In the genomic region with DNA sequence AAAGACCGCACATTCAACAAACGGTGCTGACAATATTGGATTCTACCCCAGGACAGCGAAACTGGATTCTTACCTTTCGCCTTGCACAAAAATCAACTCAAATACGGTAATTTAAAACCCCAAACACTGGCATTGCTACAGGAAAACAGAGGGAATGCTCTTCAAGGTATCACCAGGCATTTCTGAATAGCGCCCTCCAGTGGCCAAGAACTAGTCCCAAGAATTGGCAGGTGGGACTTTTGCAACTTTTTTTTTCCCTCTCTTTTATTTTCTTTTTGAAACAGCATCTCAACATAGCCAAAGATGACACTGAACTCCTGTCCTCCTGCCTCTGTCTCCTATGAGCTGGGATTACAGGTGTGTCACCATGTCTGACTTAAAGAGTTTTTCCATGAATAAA, we compare ENCODE assay signal across 9 mouse cellular contexts. TPM values are rescaled to one million over a fixed set of nuclear protein-coding genes. Genes with fewer than 3 reads are reported as not detected.
DNase-seq lines count a peak whose midpoint lies in the region; ATAC-seq and TF ChIP-seq lines count a peak whose summit lies in the region.
"Had no signal": no experiment of that assay in that cellular context is flagged by ENCODE, and none has a peak within 500 bp of the region (broad histone marks: within the 10 kb centered on the region; RNA-seq: fewer than 3 reads in every experiment).

No protein-coding gene starts in this region.

- H3K9ac ChIP-seq in kidney, embryonic 16.5 days (replicated peaks; ENCODE audit: low read length) = no peak overlapping the region
- H3K9ac ChIP-seq: liver, embryonic 13.5 days had no signal

- TF ChIP-seq CTCF in E14TG2a.4 (conservative IDR thresholded peaks at IDR 0.05; ENCODE audit: low read length) = peak; percentile 85

- WGBS in kidney, embryonic 16.5 days = 53% methylated on average over 6 of the region's 6 CpGs

- H3K4me3 ChIP-seq in kidney, embryonic 16.5 days (ENCODE audit: low read length) = no peak overlapping the region
- H3K4me3 ChIP-seq in E14TG2a.4 (replicated peaks; ENCODE audit: low read length) = no peak overlapping the region
- H3K4me3 ChIP-seq: liver, embryonic 13.5 days had no signal

- H3K36me3 ChIP-seq in kidney, embryonic 16.5 days (ENCODE audit: insufficient read depth, low read length) = no peaks in the 10 kb centered on the region
- H3K36me3 ChIP-seq in E14TG2a.4 (ENCODE audit: insufficient read depth, low read length) = no peaks in the 10 kb centered on the region
- H3K36me3 ChIP-seq: liver, embryonic 13.5 days had no signal

- DNase-seq in kidney, adult 9 months = peak; percentile 19
- peak; percentile 49 for DNase-seq in 416B (ENCODE audit: low read depth)
- peak; percentile 48 to 67 for DNase-seq in cerebellum, postnatal 10 days
- peak; percentile 77 for DNase-seq in testis, postnatal 10 days (ENCODE audit: low spot score)
- DNase-seq in frontal cortex, postnatal 36 days (ENCODE audit: low spot score in 2 of 2) = no peak
- no peak for DNase-seq in right cerebral cortex, postnatal 36 days (ENCODE audit: low spot score in 2 of 2)
- DNase-seq: liver, embryonic 13.5 days had no signal

- H3K4me1 ChIP-seq in kidney, embryonic 16.5 days (ENCODE audit: insufficient read depth, low read length) = no peaks in the 10 kb centered on the region
- H3K4me1 ChIP-seq in E14TG2a.4 (replicated peaks; ENCODE audit: low read depth, low read length) = no peaks in the 10 kb centered on the region
- H3K4me1 ChIP-seq: liver, embryonic 13.5 days had no signal

- no peaks in the 10 kb centered on the region; the same call in 1 of the 2 replicates for H3K9me3 ChIP-seq in kidney, embryonic 16.5 days (ENCODE audit: low read length)
- no peaks in the 10 kb centered on the region for H3K9me3 ChIP-seq in E14TG2a.4 (ENCODE audit: low read length)
- H3K9me3 ChIP-seq: liver, embryonic 13.5 days had no signal

- no peak for ATAC-seq in kidney, embryonic 16.5 days (ENCODE audit: low FRiP score, low TSS enrichment)

- no peak overlapping the region for H3K27ac ChIP-seq in kidney, embryonic 16.5 days (ENCODE audit: low read length)
- H3K27ac ChIP-seq: liver, embryonic 13.5 days had no signal

- no peaks in the 10 kb centered on the region for H3K27me3 ChIP-seq in kidney, embryonic 16.5 days (ENCODE audit: insufficient read depth, low read length)
- no peaks in the 10 kb centered on the region for H3K27me3 ChIP-seq in E14TG2a.4 (ENCODE audit: insufficient read depth, low read length)
- H3K27me3 ChIP-seq: liver, embryonic 13.5 days had no signal

- no peak overlapping the region for H3K4me2 ChIP-seq in kidney, embryonic 16.5 days (replicated peaks; ENCODE audit: low read depth, low read length)
- H3K4me2 ChIP-seq: liver, embryonic 13.5 days had no signal

RNA-seq across cellular contexts. Expression of a gene that starts 31.9 kb away (rescaled TPM):
- 0.19 and 0.40 TPM in 2 replicates for polyA plus RNA-seq in kidney, embryonic 16.5 days (2015; fragmentation: Nextera tagmentation; extraction: Ambion mirVana)

RNA-seq across cellular contexts. Expression of a gene that starts 32.3 kb away (rescaled TPM):
- polyA plus RNA-seq in kidney, embryonic 16.5 days (2015; fragmentation: Nextera tagmentation; extraction: Ambion mirVana) = 23.4 and 28.0 TPM in 2 replicates

Comparison
In these comparisons a context has a peak if more than half of its experiments do, and no peak if none do; other contexts are left out.
1. DNase-seq: peak in kidney, adult 9 months (single experiment), 416B (single experiment), cerebellum, postnatal 10 days (2 of 2) and testis, postnatal 10 days (single experiment); none in frontal cortex, postnatal 36 days (0 of 2) and right cerebral cortex, postnatal 36 days (0 of 2).